Mouse (Mus musculus) embryonic fibroblast, embryonic 13.5 days (primary cell): ENCODE results near the gene Gak. TPM values are rescaled to one million over a fixed set of nuclear protein-coding genes. Genes with fewer than 3 reads are reported as not detected.

Source experiments
- H3K27ac ChIP-seq: 2 replicates; pipeline ENCODE4 v1.5.1; 2012; ENCODE audit warnings: low read length, control low read depth, inconsistent platforms; ENCODE audit not compliant: insufficient read depth
- H3K4me1 ChIP-seq: 2 replicates; pipeline ENCODE4 v1.6.1; 2011; ENCODE audit warnings: low read length; ENCODE audit not compliant: control insufficient read depth, insufficient read depth
- H3K4me3 ChIP-seq: 2 replicates; pipeline ENCODE4 v1.5.1; 2011; ENCODE audit warnings: mild to moderate bottlenecking, control low read depth, low read length; ENCODE audit not compliant: insufficient read depth
- CTCF ChIP-seq: IDR thresholded peaks from 2 replicates; pipeline ENCODE4 v1.5.1; 2011; ENCODE audit warnings: mild to moderate bottlenecking, control low read depth, low read length, moderate library complexity, borderline replicate concordance; ENCODE audit not compliant: insufficient read depth
- POLR2A ChIP-seq: IDR thresholded peaks from 2 replicates; pipeline ENCODE4 v1.6.1; 2011; ENCODE audit warnings: low read depth, mild to moderate bottlenecking, control low read depth, low read length, moderate library complexity
- polyA plus RNA-seq: library from polyadenylated mRNA; stranded (reverse); fragments of >200 nt; gene quantifications from 2 replicates; pipeline ENCODE4 v1.2.4, GENCODE M21; 2011; ENCODE audit warnings: low read depth; ENCODE audit not compliant: missing spikeins, insufficient read length

The Gak gene
- polyA plus RNA-seq, 1 experiment, result 74.7 TPM

DNA sequence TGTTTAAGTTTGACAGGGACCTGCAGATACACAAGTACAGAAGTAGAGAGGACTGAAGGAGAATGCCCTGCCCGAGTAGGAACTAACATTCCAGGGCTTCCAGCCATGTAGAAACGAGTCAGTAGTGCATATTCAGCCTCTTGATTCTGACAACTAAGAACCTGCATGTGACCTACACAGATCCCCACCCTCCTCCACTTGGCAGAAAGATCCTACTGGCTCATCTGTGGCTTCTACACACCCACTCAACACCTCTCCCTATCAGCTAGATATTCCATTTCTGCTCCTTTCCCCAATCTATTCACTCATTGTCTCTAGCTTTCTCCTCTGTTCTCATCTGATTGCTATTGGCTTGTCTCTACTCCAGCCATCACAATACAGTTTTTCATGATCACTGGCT, 7.7 kb downstream of the Gak start:
- Histone ChIP-seq H3K27ac (no peak overlapping the region), H3K4me1 (peaks cover 3% of the 10 kb centered on the region; the same call in 1 of the 2 replicates), H3K4me3 (no peak overlapping the region)
- TF ChIP-seq CTCF (no peak), POLR2A (no peak)

- no peak for TF ChIP-seq CTCF
- no peak for TF ChIP-seq POLR2A
- Histone ChIP-seq H3K27ac (no peak overlapping the region), H3K4me3 (no peak overlapping the region), H3K4me1 (no peaks in the 10 kb centered on the region)
Measured at GRCm38 (mm10) chr5:108610426-108610825, 19.1 kb downstream of the Gak start.

DNA sequence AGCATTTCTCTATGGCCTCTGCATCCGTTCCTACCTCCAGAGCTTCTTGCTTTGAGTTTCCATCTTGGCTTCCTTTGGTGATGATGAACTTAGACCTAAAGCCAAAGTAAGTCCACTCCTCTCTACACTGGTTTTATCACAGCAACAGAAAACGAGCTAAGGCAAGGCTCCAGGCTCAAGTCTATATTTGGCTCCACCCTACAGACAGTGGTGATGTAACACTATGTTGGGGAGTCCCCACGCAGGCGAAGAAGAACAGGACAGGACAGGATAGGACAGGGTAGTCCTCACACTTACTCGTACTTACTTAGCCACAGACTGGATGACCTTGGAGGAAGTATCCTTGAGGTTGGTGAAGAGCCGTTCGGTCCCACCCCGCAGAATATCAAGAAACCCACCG, 27.0 kb downstream of the Gak start:
- H3K4me3 ChIP-seq, result no peak overlapping the region
- no peak for TF ChIP-seq CTCF
- TF ChIP-seq POLR2A, result no peak
- H3K4me1 ChIP-seq, result no peaks in the 10 kb centered on the region
- H3K27ac ChIP-seq, result no peak overlapping the region

- Histone ChIP-seq H3K4me3 (no peak overlapping the region), H3K4me1 (no peaks in the 10 kb centered on the region), H3K27ac (no peak overlapping the region)
- TF ChIP-seq CTCF, result no peak
- TF ChIP-seq POLR2A, result no peak
Measured at GRCm38 (mm10) chr5:108599923-108600322, 29.6 kb downstream of the Gak start.

DNA sequence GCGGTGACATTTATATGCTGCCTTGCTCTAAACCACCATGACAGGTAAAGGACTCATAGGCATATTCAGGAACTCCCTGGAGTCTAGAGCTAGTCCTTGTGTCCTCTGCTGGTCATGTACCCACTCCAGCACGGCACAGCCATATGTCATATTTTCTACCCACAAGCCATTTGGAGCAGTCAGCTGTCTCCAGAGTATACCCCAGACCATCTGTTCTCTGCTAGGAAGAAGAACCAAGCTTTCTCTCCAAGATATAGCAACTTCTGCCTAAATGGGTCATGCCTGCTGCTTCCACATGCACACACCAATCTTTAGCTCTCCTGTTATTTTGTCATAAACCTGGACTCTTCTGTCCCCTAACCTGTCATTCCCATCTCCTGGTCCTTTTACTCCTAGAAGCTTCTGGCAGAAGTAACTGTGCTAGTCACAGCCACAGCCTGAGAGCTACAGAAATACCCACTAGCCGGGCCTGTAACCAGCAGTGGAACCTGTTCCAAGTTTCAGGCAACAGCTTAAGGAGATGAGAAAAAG, 48.1 kb downstream of the Gak start:
- TF ChIP-seq POLR2A (no peak), CTCF (no peak)
- no peak overlapping the region for H3K4me3 ChIP-seq
- no peaks in the 10 kb centered on the region for H3K4me1 ChIP-seq
- no peak overlapping the region for H3K27ac ChIP-seq

DNA sequence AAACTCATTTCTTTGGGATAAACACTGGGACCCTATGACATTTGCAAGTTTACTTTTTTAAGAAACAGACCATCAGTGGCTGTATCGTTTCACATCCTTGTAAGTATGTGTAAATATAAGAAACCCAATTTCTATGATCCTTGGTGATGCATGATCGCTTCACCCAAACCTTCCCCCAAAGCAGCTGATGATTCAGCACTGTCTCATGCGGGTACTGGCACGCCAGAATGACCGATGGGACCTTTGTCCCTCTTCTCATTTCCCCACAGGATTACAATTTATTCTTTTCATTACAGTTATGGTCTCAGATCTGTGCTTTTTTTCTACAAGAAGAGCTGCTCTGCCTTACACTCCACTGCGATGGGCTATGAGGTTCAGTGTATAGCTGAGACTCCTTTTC, 56.5 kb downstream of the Gak start:
- Histone ChIP-seq H3K4me3 (no peak overlapping the region), H3K4me1 (no peaks in the 10 kb centered on the region), H3K27ac (no peak overlapping the region)
- TF ChIP-seq CTCF (no peak), POLR2A (no peak)

GRCm38 (mm10) chr5:108570991-108571390, 58.6 kb downstream of the Gak start:
- TF ChIP-seq CTCF, result no peak
- TF ChIP-seq POLR2A, result no peak
- no peak overlapping the region for H3K4me3 ChIP-seq
- no peaks in the 10 kb centered on the region for H3K4me1 ChIP-seq
- no peak overlapping the region for H3K27ac ChIP-seq

GRCm38 (mm10) chr5:108567104-108567503, 62.5 kb downstream of the Gak start:
- Histone ChIP-seq H3K27ac (no peak overlapping the region), H3K4me3 (no peak overlapping the region), H3K4me1 (no peaks in the 10 kb centered on the region)
- TF ChIP-seq POLR2A (no peak), CTCF (no peak)

DNA sequence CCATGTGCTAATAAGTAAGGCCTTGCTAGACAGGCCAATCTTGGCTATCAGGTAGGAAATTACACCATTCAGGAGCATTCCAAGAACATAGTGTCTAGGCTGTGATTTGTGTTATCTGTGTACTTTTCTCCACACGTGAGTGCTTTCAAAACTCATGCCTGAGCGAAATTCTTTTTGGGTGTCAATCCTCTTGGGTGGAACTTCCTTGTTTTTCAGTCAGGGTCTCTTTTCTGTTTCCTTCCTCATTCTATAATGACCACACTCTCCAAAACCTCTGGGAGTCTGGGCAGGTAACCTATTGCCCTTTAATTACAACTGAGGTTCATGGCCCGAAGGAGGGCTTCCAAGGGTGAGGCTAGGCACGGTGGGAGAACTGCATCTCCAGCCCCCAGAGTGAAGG, 63.0 kb downstream of the Gak start:
- H3K27ac ChIP-seq, result no peak overlapping the region
- TF ChIP-seq CTCF (no peak), POLR2A (no peak)

GRCm38 (mm10) chr5:108565381-108565780, 64.2 kb downstream of the Gak start:
- no peak for TF ChIP-seq CTCF
- TF ChIP-seq POLR2A, result no peak
- no peak overlapping the region for H3K4me3 ChIP-seq
- H3K4me1 ChIP-seq, result no peaks in the 10 kb centered on the region
- H3K27ac ChIP-seq, result no peak overlapping the region

More for the DNA sequence above, 63.0 kb downstream of the Gak start:
- no peaks in the 10 kb centered on the region for H3K4me1 ChIP-seq
- no peak overlapping the region for H3K4me3 ChIP-seq

DNA sequence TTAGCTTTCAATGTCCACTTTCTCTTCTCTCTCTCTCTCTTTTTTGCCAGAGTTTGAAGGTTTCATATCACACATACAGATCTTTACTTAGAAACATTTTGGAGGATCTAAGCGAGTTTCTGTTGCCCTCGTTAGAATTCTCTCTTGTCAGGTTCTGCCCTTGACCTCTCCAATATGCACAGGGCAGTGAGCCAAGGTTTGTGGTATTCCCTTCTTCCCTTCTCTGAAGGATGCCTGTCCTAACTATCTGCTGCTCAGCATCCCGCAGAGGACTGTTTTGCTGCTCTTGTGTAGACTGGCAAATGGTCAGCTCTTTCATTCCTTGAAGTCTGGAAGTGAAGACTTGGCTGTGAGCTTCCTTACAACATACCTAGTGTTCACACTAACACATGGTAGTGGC, 65.2 kb downstream of the Gak start:
- Histone ChIP-seq H3K4me1 (no peaks in the 10 kb centered on the region), H3K27ac (no peak overlapping the region), H3K4me3 (no peak overlapping the region)
- TF ChIP-seq CTCF (no peak), POLR2A (no peak)
